In genomic region chr7:69583901-69584300, GRCm38 (mm10) we compare ENCODE assay signal across 21 mouse cellular contexts.
A peak's percentile ranks its signal among the peaks of the same experiment; 100 is the strongest.
DNase-seq lines count a peak whose midpoint lies in the region; ATAC-seq lines count a peak whose summit lies in the region.
"Had no signal": no experiment of that assay in that cellular context is flagged by ENCODE, and none has a peak within 500 bp of the region (broad histone marks: within the 10 kb centered on the region; RNA-seq: fewer than 3 reads in every experiment).

No protein-coding gene starts in this region.

- H3K9ac ChIP-seq in midbrain, embryonic 14.5 days (replicated peaks; ENCODE audit: low read length) = no peak overlapping the region
- H3K9ac ChIP-seq in midbrain, embryonic 11.5 days (ENCODE audit: low read length) = no peak overlapping the region
- H3K9ac ChIP-seq: embryonic facial prominence, embryonic 12.5 days; forebrain, embryonic 12.5 days; heart, embryonic 12.5 days; hindbrain, embryonic 15.5 days had no signal

- H3K27me3 ChIP-seq in limb, embryonic 10.5 days (ENCODE audit: low read depth, poor library complexity, severe bottlenecking) = no peaks in the 10 kb centered on the region; the same call in 1 of the 2 replicates
- H3K27me3 ChIP-seq in midbrain, embryonic 14.5 days (ENCODE audit: control insufficient read depth, insufficient read depth, low read length) = peaks cover 3% of the 10 kb centered on the region; the same call in 1 of the 2 replicates
- peaks cover 2% of the 10 kb centered on the region; the same call in 1 of the 2 replicates for H3K27me3 ChIP-seq in midbrain, embryonic 11.5 days (ENCODE audit: control insufficient read depth, insufficient read depth, low read length)
- H3K27me3 ChIP-seq: embryonic facial prominence, embryonic 12.5 days; heart, embryonic 12.5 days had no signal

- ATAC-seq in midbrain, embryonic 14.5 days (ENCODE audit: low FRiP score, low TSS enrichment) = no peak
- ATAC-seq in midbrain, embryonic 11.5 days (ENCODE audit: low FRiP score) = no peak
- ATAC-seq: CD4-positive, CD25-positive, alpha-beta regulatory T cell, adult 4 months; forebrain, embryonic 16.5 days had no signal

- H3K9me3 ChIP-seq in limb, embryonic 10.5 days (replicated peaks) = no peaks in the 10 kb centered on the region
- no peaks in the 10 kb centered on the region for H3K9me3 ChIP-seq in midbrain, embryonic 14.5 days (ENCODE audit: control insufficient read depth, low read length)
- H3K9me3 ChIP-seq in midbrain, embryonic 11.5 days (ENCODE audit: control insufficient read depth, low read length) = no peaks in the 10 kb centered on the region
- H3K9me3 ChIP-seq: embryonic facial prominence, embryonic 12.5 days; forebrain, embryonic 12.5 days; heart, embryonic 12.5 days; hindbrain, embryonic 10.5 days; hindbrain, embryonic 15.5 days had no signal

- DNase-seq in embryo, embryonic 10 days (ENCODE audit: low spot score) = peak; percentile 13
- no peak for DNase-seq in embryo, embryonic 9.5 days (ENCODE audit: extremely low spot score)
- DNase-seq in ES-CJ7 (ENCODE audit: low read depth, low spot score) (peak; percentile 13), ZHBTc4 (ENCODE audit: low read depth, low spot score) (peak; percentile 53)
- DNase-seq in limb, embryonic 10.5 days (ENCODE audit: low spot score) = peak; percentile 33
- no peak for DNase-seq in midbrain, embryonic 14.5 days
- DNase-seq in cerebellum, adult 9-11 months = no peak
- no peak for DNase-seq in midbrain, embryonic 11.5 days (ENCODE audit: low spot score, missing footprints)
- DNase-seq: adrenal gland, postnatal 10 days; B cell, adult 2 months; cerebellum, adult 11 months; cerebellum, adult 8-10 months; cerebellum, postnatal 25 days; gastrocnemius, postnatal 14 days had no signal

- WGBS in limb, embryonic 10.5 days = 32% methylated on average over 1 of the region's 1 CpGs
- 76% methylated on average over 1 of the region's 1 CpGs for WGBS in midbrain, embryonic 14.5 days
- WGBS in midbrain, embryonic 11.5 days = 83% methylated on average over 1 of the region's 1 CpGs

- H3K4me3 ChIP-seq in limb, embryonic 10.5 days = no peak overlapping the region
- no peak overlapping the region for H3K4me3 ChIP-seq in midbrain, embryonic 14.5 days (replicated peaks; ENCODE audit: low read depth, low read length)
- no peak overlapping the region for H3K4me3 ChIP-seq in midbrain, embryonic 11.5 days (ENCODE audit: low read depth, low read length)
- H3K4me3 ChIP-seq: embryonic facial prominence, embryonic 12.5 days; forebrain, embryonic 12.5 days; heart, embryonic 12.5 days; hindbrain, embryonic 10.5 days; hindbrain, embryonic 15.5 days had no signal

- no peak overlapping the region for H3K4me2 ChIP-seq in midbrain, embryonic 14.5 days (ENCODE audit: low read length)
- H3K4me2 ChIP-seq in midbrain, embryonic 11.5 days = no peak overlapping the region
- H3K4me2 ChIP-seq: embryonic facial prominence, embryonic 12.5 days; forebrain, embryonic 12.5 days; heart, embryonic 12.5 days; hindbrain, embryonic 15.5 days had no signal

- no peaks in the 10 kb centered on the region for H3K36me3 ChIP-seq in limb, embryonic 10.5 days
- no peaks in the 10 kb centered on the region for H3K36me3 ChIP-seq in midbrain, embryonic 14.5 days (ENCODE audit: control insufficient read depth, insufficient read depth, low read length)
- H3K36me3 ChIP-seq in midbrain, embryonic 11.5 days (ENCODE audit: control insufficient read depth, insufficient read depth, low read length) = no peaks in the 10 kb centered on the region
- H3K36me3 ChIP-seq: embryonic facial prominence, embryonic 12.5 days; forebrain, embryonic 12.5 days; heart, embryonic 12.5 days; hindbrain, embryonic 10.5 days; hindbrain, embryonic 15.5 days had no signal

- no peak overlapping the region for H3K27ac ChIP-seq in limb, embryonic 10.5 days
- no peak overlapping the region for H3K27ac ChIP-seq in midbrain, embryonic 14.5 days (replicated peaks; ENCODE audit: low read depth, low read length)
- H3K27ac ChIP-seq in midbrain, embryonic 11.5 days (ENCODE audit: low read depth, low read length) = no peak overlapping the region
- H3K27ac ChIP-seq: embryonic facial prominence, embryonic 12.5 days; forebrain, embryonic 12.5 days; hindbrain, embryonic 10.5 days; hindbrain, embryonic 15.5 days had no signal

- peaks cover 44% of the 10 kb centered on the region for H3K4me1 ChIP-seq in limb, embryonic 10.5 days
- peaks cover 11% of the 10 kb centered on the region for H3K4me1 ChIP-seq in midbrain, embryonic 14.5 days (ENCODE audit: control insufficient read depth, insufficient read depth, low read length)
- H3K4me1 ChIP-seq in midbrain, embryonic 11.5 days (ENCODE audit: control insufficient read depth, insufficient read depth, low read length) = peaks cover 17% of the 10 kb centered on the region
- H3K4me1 ChIP-seq: heart, embryonic 12.5 days had no signal

Comparison
In these comparisons a context has a peak if more than half of its experiments do, and no peak if none do; other contexts are left out.
1. DNase-seq: peak in embryo, embryonic 10 days (single experiment), ES-CJ7 (single experiment), ZHBTc4 (single experiment) and limb, embryonic 10.5 days (single experiment); none in embryo, embryonic 9.5 days (single experiment), midbrain, embryonic 14.5 days (single experiment), cerebellum, adult 9-11 months (single experiment) and midbrain, embryonic 11.5 days (single experiment).